Mouse (Mus musculus) heart, adult 9 months (tissue): ENCODE data around the gene Ccdc189.
"Not testable (repeated sequence)": the region's sequence is repeated elsewhere in the genome, so short reads cannot be mapped to it uniquely, and the experiment has no call there.

Experiments used
- DNase-seq, 2 experiments: peaks; one replicate each; pipeline ENCODE4 v3.0.0; 2022; ENCODE audit warnings: low spot score in 2 of 2

Ccdc189 gene

GRCm38 (mm10) chr7:127588011-127588871, at the start of gene Ccdc189, which contains the start of gene Rnf40:
Gene Ccdc189 (minus strand): TSS chr7:127588595.
Gene Rnf40 (plus strand): TSS chr7:127588767.
- peak; percentile 97 to 98 for DNase-seq

DNA sequence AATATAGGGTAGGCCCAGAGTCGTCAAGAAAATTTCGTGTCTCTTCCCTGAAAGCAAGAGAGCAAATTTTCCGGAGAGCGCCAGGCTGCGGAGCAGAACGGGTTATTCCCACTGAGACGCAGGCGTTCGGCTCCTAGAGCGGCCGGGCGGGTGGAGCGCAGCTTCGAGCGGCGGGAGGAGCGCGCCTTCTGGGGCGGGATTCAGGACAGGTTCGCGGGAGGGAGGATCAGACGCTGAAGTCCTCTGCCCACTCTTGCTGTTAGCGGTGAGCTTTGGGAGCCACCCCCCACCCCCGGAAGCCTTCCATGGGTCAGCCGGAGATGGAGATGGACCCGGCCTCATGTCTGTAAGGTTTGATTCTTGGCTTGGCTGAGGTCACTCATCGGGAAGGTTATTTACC, 48.6 kb upstream of the Ccdc189 start:
- DNase-seq = peak; percentile 63 to 69

GRCm38 (mm10) chr7:127631416-127631815, 43.0 kb upstream of the Ccdc189 start:
- no peak for DNase-seq

DNA sequence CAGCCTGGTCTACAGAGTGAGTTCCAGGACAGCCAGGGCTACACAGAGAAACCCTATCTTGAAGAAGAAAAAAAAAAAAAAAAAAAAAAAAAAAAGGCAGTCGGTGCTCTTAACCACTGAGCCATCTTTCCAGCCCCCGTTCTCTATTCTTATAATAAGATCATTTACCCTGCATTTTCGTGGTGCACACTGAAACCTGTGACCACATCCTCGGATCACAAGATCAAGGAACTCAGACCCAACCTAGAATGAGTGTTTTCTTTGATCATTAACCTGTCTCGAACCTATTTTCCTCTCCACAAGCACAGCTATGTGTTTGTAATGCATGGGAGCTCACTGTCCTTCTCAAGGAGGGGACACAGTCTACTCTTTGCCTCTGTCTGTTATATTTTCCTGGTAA, 40.3 kb upstream of the Ccdc189 start:
- no peak for DNase-seq

GRCm38 (mm10) chr7:127626471-127626870, 38.1 kb upstream of the Ccdc189 start:
- no peak for DNase-seq

GRCm38 (mm10) chr7:127626039-127626438, 37.6 kb upstream of the Ccdc189 start:
- no peak for DNase-seq

- not testable (repeated sequence) for DNase-seq
Measured at GRCm38 (mm10) chr7:127618402-127618801, 30.0 kb upstream of the Ccdc189 start.

DNA sequence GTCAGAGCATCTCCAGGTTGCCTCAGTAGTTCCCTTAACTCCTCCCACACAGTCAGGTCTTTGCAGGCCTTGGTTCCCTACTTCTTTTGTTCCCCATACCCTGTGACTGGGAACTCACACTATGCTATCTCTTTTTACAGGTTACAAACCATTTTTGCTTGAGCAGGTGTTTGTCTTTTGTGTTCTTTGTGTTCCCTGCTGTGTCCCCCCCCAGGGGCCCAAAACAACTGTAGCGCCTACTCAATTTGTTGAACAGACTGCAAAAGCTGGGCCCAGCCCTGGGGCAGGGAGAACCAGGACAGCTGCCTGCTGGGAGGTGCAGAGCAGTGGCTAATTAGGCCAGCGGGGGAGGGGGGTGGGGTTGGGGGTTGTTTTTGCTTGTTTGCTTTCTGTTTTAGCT, 29.6 kb upstream of the Ccdc189 start:
- DNase-seq = no peak

GRCm38 (mm10) chr7:127616881-127617280, 28.5 kb upstream of the Ccdc189 start:
- no peak for DNase-seq

GRCm38 (mm10) chr7:127616336-127616735, 27.9 kb upstream of the Ccdc189 start:
- DNase-seq = no peak

DNA sequence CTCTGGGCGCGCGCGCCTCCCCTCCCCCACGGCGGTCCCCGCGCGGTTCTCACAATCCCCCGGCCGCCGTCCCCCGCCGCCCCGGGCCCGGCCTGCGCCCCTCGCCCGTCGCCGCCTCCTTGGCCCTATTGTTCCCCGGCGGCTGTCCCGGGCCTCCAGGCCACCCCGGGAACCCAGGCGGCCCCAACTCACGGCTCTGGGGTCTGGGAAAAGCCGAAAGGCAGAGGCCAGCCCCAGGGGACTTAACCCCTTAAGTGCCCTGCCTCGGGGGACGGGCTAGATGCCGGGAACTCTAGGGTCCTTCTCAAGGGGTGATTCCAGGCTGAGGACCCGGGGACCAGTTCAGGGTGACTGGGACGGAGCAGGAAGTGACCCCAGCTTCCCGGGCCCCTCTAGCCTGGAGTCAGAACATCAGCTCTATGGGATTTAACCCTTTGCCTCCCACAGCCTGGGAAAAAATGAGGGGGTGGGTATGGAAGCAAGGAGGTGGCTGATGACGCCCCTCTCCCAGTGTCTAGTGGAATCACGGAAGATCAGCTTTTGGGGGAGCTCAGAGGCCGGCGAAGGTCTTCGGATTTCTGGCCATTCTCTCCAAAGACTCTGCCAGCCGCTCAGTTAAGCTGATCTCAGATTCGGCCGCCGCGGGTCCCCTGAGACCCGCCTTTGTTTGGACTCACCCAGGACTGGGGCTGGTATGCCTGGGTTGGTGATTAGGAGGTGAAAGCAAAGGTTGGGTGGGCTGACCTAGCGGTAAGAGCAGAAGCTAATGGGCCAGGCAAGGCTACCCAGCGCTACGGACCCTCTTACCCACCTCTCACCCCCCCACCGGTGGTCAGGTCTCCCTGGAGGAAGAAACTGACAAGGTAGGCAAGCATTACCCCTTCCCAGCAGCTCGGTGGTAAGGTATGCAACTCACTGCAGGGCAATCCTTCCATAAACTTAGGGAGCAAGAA, 26.8 kb upstream of the Ccdc189 start, which contains the start of gene Zfp629:
Gene Zfp629 (minus strand): TSS at position 907 of the 953 bp plus-strand sequence.
- DNase-seq = peak; percentile 83 to 84

DNA sequence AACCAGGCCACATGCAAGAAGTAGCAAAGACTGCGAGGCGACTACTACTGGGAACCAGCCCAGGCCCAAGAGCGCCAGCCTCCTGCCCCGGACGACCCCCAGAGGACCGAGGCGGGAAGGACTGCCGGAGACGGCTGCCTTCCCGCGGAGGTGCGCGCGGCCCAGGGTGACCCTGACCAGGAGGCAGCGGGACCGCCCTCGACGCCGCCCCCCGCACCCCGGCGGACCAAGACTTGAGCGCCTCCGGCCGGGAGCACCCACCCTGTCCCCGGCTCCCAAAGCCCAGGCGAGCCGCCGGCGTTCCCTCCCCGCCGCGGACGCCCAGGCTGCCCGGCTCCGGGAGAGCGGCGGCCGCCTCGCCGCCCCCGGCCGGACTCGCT, 26.1 kb upstream of the Ccdc189 start:
- peak; percentile 44 to 47 for DNase-seq

DNA sequence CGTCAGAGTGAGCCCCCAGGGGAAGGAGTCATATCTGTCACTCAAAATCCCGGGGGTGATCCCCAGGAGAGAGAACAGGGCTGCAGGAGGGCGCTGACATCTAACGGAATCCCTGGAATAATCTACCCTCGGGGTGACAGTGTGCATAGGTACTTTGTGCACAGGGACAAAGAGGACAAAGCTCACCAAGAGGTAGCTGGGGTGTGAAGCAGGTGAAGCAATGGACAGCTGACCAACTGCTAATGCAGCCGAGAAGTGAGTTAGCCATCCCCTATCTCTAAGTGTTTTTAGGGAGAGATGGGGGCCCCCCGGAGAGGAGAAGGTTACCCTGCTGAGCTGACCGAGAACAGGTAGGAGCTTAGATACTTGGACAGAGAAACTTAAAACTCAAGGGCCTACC, 25.7 kb upstream of the Ccdc189 start:
- DNase-seq = no peak

- DNase-seq = peak in 1 of 2 experiments; percentile 17
Measured at GRCm38 (mm10) chr7:127613501-127613900, 25.1 kb upstream of the Ccdc189 start.

DNA sequence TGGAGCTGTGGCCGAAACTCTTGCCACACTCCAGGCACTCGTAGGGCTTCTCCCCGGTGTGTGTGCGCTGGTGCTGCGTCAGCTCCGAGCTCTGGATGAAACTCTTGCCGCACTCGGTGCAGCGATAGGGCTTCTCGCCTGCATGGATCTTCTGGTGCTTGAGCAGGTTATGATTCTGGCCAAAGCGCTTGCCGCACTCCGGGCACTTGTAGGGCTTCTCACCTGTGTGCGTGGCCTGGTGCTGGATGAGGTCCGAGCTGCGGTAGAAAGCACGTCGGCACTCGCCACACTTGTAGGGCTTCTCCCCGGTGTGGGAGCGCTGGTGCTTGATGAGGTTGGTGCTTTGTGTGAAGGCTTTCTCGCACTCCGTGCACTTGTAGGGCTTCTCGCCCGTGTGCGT, 23.2 kb upstream of the Ccdc189 start:
- no peak for DNase-seq

- DNase-seq = no peak
Measured at GRCm38 (mm10) chr7:127611011-127611410, 22.6 kb upstream of the Ccdc189 start.

DNA sequence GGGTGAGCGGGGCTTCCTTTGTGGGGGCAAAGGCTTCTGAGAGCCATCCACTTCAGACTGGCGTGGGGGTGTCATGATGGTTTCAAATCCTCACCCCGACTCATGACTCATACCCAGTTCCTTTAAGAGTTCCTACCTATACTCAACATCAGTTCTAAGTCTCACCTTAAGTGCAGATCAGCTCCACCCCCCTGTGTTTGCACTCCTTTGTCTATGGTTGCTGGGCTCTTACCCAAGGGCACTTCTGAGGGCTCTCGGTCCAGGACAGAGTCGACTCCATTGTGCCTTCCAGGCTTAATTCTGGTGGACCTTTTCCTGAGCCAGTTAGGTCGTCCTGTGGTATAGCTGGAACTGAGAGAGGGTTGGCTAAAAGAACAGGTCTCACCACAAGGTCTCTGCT, 18.8 kb upstream of the Ccdc189 start:
- no peak for DNase-seq

GRCm38 (mm10) chr7:127604256-127604655, 15.9 kb upstream of the Ccdc189 start:
- no peak for DNase-seq

- no peak for DNase-seq
Measured at GRCm38 (mm10) chr7:127602903-127603302, 14.5 kb upstream of the Ccdc189 start.

- DNase-seq = no peak
Measured at GRCm38 (mm10) chr7:127601735-127602134, 13.3 kb upstream of the Ccdc189 start.

DNA sequence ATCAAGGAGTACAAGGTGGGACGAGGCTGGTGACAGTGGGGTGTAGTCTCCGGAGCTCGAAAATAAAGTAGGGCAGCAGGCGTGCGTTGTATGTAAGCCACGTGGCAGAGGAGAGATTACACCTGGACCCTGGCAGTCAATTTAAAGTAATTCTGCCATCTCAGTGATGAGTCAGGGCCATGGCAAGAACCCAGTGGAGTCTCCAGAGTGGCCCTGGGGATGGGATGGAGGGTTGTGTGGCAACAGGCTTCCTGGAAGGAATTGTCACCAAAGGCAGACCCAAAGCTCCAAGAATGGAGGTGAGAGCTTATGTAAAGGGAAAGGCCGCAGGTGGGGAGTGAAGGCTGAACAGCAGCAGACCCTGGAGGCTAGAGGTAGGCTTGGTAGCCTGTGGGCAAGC, 12.2 kb upstream of the Ccdc189 start:
- DNase-seq = no peak

DNA sequence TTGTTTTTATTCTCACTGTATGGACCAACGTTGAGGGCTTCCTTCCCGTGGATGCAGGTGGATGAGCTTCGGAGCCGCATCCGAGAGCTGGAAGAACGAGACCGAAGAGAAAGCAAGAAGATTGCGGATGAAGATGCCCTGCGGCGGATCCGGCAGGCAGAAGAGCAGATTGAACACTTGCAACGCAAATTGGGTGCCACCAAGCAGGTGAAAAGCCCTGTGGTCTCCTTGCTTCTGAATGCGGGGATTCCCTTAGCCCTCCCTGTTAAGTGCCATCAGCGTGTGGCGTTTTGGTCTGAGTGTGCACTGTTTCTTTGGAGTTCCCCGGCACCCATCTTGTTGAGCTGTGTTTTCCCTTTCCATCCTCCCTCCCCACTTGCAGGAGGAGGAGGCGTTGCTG, 8.4 kb upstream of the Ccdc189 start:
- no peak for DNase-seq
